Mouse (Mus musculus) frontal cortex, postnatal 25 days (tissue): ENCODE data around the gene Ttll10.

Experiments used
- DNase-seq, 2 experiments: peaks; one replicate each; pipeline ENCODE4 v3.0.0; 2022; ENCODE audit warnings: low spot score in 2 of 2

Ttll10 gene

DNA sequence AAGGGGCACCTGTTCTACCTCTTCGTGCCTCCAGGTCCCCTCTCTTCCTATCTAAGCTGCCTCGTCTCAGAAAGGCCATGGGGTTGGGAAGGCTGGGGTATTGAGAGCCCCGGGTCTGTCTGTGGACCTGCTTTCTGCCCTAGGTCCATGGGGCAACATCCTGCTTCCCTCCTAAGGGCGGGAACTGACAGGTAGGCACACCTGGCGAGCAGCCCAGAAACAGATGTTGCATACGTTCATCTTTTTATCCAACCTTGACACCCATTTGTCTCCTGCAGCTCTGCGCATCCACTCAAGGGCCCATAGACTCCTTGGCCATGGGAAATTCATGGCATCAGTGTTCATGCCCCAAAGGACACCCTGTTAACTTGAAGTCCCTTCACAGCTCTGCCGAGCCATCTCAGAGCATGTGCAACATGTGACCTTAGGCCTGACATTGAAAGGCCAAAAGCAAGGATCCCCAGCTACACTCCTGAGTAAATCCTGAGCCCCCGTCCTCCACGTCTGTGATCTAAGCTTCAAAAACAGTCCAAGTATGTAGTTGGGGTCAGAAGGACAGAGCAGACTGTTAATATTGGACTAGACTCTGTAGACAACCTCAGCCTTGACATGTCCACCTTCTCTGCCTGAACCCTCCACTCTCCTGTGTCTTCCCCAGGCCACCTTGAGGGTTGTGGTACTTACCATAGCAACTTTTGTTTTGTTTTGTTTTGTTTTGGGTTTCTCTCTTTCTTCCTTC, 6.1 kb upstream of the Ttll10 start:
- no peak for DNase-seq

- DNase-seq = no peak
These were observed 5.3 kb upstream of the Ttll10 start for GRCm38 (mm10) chr4:156064510-156064897.

- DNase-seq = no peak
These were observed 4.8 kb upstream of the Ttll10 start for GRCm38 (mm10) chr4:156063861-156064509.

- DNase-seq = no peak
These were observed 499 bp upstream of the Ttll10 start for GRCm38 (mm10) chr4:156059713-156060112.

GRCm38 (mm10) chr4:156058826-156059225, 388 bp downstream of the Ttll10 start:
- DNase-seq = no peak

DNA sequence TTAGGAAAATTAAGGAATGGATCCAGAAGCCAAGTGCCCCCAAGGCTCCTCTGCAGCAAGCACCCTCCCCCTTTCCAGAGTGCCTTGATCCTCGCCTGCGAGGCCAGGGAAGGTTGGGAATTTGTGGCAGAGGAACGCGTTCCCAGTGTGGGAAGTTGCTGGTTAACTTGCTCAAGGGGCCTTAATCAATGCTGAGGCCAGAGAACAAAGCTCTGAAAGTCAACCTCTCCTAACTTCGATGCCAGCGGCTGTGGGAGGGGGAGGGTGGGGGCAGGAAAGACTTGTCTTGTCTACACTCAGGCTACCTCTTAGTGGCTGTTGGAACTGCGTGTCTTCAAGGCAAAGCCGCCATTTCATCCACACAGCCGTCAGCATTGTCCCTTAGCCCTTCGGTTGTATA, 1.5 kb downstream of the Ttll10 start:
- no peak for DNase-seq

DNA sequence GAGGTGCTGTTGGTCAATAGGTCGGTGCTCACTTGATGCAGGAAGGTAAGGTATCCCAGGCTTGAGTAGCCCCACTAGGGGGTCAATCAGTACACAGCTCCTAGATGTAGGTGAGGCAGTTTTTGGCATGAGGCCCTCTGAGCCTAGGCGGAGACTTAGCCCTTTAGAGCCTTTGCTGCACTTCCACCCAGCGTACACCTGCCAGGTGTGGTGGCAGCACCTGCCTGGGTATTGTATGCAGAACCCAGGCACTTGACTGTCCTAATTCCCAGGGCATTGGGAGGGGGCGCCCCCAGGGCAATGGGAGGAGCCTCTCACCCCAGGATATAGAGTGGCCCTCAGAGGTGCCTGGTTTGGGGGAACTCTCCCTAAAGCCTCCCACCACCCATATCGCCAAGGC, 4.0 kb downstream of the Ttll10 start:
- no peak for DNase-seq

- DNase-seq = no peak
These were observed 4.6 kb downstream of the Ttll10 start for GRCm38 (mm10) chr4:156054606-156055005.

DNA sequence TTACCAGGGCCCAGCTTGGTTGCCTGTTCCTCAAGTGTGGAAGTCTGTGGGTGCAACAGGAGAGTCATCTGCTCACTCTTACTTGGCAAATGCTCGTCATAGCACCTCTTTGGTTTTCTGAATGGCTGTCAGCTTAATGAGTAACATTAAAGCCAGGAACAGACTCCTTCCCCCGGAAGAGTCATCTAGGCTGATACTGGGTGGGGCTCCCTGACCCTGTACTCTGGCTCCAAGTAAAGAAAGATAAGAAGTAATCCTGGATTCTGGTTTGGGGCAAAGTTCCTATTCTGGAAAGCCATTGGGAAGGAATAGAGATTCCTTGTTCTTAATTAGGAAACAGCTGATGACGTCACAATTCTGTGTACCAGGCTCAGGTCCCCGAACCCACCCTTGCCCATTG, 5.1 kb downstream of the Ttll10 start:
- DNase-seq = no peak

DNA sequence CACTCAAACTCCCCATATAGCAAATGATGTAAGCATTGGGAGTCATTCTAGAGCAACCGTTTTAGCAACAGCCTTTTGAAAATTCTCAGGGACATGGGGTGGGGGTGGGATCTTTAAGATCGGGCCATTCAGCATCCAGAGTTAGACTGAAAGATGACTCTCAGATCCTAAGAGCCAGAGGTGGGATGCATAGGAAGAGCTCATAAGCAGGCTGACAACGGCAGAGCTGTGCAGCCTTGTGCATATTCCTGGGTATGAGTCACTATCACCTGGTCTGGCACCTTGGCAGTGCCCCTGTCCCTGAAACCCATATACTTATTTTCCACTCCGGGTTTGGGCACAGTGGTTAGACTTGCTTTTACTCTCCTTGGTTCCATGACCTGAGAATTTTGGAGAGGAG, 6.1 kb downstream of the Ttll10 start:
- no peak for DNase-seq

DNA sequence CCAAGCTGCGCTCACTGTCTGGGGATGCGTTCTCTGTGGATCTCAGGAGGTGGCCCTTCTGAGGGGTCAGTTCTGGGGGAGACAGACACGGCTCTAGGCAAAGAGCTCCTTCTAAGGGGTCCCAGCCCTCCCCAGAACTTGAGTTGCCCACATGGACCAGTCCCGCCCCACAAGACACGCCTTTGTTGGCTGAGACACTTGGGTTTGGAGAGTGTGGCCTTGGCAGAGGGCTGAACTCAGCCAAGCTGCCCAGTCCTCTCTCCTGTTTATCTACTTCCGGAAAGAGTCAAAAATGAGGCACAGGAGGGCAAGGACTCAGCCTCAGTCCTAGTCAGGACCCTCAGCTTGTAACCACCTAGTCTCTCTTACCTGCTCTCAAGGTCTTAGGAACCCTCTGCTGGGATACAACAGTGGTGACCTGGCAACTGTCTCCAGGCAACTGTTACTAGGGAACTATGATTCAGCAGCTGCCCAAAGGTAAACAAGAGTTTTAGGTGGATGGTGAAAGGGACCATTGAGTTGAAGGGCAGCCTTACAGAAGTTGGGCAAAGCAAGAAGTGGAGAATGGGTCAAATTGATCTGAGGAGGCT, 8.7 kb downstream of the Ttll10 start:
- DNase-seq = no peak

- DNase-seq = no peak
These were observed 9.4 kb downstream of the Ttll10 start for GRCm38 (mm10) chr4:156049779-156050178.

DNA sequence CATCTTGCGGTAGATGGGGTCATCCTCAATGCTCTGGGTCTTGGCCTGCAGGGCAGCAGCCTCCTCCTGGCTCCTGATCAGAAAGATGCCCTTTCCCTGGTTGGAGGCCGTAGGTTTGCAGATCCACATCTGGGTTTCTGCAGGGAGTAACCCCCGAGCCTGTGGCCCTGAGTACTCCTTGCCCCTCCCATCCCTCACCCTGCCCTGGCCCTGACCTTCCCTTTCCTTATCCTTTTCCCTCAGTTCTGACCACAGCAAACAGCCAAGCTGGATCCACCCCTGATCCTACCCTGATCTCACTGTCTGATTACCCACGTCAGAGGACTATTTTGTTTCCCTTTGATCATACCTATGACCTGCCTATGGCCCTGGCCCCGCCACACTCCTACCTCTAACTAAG, 14.5 kb downstream of the Ttll10 start:
- no peak for DNase-seq

GRCm38 (mm10) chr4:156034901-156035300, 24.3 kb downstream of the Ttll10 start:
- no peak for DNase-seq

DNA sequence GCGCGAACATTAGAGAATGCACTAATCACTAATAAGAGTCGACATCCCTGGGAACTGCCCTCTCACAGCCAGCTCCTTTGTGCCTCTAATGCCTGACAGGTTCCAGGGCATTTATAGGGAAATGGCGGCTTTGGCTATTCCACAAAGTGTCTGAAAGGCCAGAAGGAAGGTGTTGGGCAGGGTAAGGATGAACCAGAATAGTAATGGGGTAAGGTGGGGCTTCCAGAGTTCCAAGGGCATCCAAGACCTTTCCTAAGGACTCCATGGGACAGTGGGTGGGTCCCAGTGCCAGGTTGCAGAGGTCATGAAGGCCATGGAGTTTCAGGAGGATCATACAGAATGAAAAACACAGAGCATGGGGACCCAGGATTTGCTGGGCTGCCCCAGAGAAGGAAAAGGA, 24.9 kb downstream of the Ttll10 start:
- DNase-seq = no peak

DNA sequence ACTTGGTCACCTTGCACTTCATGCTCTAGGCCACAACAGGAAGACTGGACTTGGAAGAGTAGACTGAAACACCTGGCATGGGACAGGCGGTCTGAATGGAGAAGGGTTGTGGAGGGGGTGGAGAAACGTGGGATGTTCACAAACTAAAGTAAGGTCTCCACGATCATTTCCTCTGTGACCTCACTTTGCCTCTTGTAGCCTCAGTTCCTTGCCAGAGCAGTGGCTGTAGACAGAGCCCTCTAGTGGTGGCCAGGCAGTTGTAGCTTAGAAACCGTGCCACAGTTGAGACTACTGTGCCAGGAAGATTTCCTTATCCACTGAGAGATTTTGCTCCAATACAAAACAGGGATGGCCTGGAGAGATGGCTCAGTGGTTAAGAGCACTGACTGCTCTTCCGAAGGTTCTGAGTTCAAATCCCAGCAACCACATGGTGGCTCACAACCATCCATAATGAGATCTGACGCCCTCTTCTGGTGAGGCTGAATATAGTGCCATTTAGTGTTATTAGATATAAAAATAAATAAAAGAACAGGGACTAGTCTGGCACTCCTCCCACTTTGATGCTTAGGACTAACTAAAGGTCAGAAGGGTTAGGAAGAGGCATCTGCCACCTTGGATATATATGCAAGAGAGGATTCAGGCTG, 25.6 kb downstream of the Ttll10 start:
- DNase-seq = no peak

- DNase-seq = no peak
These were observed 26.4 kb downstream of the Ttll10 start for GRCm38 (mm10) chr4:156032856-156033255.

DNA sequence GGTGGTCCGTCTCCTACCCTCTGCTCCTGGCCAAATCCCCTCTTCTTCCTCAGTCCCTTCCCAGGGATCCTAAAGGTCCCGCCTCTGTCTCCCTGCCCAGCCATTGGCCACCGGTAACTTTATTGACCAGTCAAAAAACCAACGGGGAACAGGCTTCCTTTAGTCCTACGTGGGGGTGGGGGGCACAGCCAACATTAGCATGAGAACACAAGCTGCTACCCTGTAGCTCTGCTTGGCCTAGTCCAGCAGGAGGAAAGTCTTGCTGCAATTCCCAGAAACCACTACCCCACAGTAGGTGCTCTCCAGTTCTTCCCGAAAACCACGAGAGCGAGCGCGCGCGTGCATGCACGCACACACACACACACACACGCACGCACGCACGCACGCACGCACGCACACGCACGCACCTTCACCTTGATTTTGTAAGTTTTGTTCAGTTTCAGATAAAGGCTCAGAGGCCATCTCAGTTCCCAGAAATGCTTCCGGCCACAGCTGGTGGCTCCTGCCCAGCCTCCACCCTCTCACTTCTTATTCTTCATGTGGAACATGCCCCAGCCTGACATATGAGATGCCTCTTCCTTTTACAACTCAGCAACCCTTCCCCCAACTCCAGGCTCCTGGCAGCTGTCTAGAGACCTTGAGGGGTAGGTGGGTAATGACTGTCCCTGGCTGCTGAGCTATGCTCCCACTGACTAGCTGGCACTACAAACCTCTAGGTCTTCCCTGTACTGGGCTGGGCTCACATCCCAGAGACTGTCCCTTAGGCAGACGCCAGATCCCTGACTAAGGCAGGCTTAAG, 27.4 kb downstream of the Ttll10 start:
- peak; percentile 56 to 67 for DNase-seq

GRCm38 (mm10) chr4:156031255-156031592, 28.0 kb downstream of the Ttll10 start:
- DNase-seq = no peak

DNA sequence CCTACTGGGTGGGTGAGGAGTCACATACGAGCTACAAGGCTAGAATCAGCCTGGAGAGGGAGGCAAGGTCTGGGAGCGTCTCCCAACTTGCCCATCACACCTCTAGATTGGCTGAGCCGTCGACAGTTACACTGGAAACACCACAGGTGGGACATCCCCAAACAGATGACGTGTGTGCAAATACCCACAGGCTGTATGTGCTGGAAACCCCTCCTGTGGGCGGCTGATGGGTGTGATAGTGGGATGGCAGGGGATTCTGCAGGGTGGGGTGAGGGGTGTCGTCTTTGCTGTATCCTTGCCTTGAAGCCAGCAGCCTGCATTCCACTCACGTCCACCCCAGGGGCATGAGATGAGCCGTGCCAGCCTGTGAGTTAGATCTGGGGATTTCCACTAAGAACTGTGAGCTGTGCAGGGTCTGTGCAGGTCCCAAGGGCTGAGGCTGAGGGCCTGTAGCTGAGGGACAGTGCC, 28.5 kb downstream of the Ttll10 start:
- DNase-seq = no peak

GRCm38 (mm10) chr4:156028580-156028979, 30.6 kb downstream of the Ttll10 start:
- DNase-seq = no peak

DNA sequence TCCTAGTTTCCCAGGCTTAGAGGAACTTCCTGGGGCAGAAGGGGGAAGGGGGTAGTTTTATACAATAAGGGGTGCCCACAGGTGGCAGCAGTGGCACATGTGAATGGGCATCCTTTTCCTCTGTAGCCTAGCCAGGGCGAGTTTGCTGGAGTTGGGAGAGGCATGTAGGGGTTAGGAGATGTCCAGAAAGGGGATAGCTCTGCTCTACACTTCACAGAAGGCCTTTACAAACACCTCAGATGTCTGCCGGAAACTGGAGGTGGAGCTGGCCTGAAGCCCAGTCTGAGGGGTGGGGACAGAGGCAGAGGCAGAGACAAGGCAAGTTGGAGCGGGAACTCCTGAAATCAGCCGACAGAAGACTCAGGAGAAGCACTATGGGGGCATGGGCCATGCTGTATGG, 33.2 kb downstream of the Ttll10 start, which contains the start of gene Tnfrsf18:
TSS of gene Tnfrsf18 (plus strand) at position 152 of the 400 bp plus-strand sequence.
- DNase-seq = peak in 1 of 2 experiments; percentile 22
